Mouse (Mus musculus) kidney, adult 18-20 months (tissue): Measurements from ENCODE around the gene Dock4.
"Not testable (repeated sequence)": the region's sequence is repeated elsewhere in the genome, so short reads cannot be mapped to it uniquely, and the experiment has no call there.

Experiments used
- DNase-seq: peaks from one replicate; pipeline ENCODE4 v3.0.0; 2021

The Dock4 gene

DNA sequence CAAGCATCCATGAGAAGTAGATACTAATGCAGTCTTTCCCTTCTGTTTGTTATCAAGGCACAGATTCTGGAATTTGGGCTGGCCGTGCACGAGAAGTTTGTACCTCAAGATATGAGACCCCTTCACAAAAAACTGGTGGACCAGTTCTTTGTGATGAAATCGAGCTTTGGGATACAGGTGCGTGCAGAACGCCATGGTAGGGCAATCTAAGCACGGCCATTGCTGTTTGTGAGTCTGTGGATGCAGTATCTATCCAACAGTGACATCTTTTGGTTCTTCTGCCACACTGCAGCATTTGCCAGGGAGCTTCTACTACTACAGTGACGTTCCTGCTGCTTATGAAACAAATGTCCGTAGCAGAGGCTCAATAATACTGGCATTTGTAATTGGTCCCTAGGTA lies 386.4 kb downstream of the Dock4 start:
- peak; percentile 33 for DNase-seq

DNA sequence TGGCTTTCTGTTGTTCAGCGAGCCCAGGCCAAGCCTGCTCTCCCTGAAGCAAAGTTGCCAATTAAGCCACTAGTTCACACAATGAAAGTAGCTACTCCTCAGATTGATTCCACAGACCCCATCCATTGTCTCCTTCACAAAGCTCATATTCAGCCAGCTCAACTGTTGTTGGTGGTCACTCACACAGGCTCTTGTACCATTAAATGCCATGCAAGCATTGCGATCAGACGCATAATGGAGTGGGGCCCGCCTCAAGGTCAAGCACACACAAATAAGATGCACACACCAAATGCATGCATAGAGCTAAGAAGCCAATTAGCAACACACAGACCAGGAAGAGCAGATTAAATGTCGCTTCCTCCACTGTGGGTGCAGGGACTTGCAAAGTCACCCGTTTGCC lies 391.2 kb downstream of the Dock4 start:
- no peak for DNase-seq

DNA sequence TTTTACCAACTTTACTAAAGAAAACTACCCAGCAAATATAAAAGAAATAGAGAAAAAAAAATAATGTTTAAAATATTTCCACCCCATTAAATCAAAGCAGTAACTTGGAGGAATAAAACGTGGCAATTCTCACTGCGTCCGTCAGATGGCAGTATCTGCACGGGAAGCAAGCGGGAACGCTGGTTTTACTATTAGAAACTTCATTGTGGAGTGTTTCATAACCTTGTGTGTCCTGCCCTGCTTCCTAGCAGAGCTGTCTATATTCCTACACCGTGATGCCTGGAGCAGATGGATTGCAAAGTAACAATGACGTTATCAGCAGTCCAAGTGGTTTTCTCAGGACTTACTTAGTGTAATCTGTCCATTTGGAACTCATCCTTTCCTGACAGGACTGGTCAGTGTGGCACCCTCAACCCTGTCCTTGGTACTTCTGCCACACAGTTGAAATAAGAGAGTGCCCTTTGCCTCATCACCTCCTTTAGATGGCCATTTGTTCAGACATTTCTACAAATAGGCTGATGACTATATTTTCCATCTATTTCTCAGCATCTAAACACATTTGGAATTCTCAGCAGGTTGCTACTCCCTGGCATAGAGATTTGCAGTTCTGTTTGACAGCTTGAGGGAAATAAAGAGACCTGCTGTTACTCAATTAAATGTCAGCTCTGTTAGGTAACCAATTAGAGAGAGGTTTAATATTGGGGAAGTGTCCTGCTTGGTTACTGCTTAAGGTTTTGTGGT lies 392.0 kb downstream of the Dock4 start:
- peak; percentile 73 for DNase-seq

DNA sequence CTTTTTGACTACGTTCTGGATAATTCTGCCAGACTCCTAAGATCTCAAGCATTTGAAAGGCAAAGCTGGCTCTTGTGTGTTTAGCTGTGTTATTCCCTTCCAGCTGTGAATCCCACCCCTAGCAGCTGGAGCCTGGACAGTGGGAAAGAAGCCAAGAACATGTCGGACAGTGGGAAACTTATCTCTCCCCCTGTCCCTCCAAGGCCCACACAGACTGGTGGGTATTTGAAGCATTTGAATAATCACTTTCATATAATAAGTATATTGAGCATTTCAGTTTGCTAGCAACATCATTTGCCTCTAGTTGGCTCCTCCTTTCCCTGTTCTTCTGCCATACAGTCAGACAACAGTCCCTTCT lies 392.6 kb downstream of the Dock4 start:
- no peak for DNase-seq

DNA sequence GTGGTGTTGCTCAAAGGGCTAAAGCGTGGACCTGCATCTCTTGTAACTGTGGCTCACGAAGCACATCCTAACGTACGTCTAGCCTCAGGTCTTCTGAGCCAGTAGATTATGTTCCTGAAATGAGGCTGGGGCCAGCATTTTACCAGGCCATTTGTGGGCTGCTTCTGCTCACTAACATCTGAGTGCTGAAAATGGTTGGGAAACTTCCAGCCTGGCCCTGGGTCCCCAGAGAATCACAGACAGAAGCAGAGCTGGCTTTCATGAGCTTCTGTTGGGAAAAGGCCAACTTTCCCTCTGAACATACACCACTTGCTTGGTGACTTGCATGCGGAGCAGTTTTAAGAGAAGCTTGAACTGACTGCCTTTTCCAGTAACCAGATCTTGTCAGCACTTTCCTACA lies 393.2 kb downstream of the Dock4 start:
- DNase-seq, result no peak

DNA sequence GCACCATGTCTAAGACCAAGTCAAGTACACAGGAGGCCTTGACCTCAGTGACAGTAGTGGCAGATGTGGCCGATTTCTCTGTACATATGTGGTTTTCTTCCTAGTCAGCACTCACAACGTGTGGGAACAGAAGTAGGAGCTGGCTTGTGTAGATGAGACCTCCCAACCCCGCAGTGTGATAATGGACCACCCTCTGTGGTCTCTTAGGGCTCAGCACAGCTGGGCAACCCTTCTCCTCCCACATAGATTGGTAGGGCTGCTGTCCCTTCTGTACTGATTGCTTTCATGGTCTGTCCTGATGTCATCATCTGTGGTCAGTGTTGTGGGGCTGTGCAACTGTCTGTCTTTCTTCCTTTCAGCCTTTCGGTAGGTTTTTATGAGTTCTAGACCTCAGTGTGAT lies 394.1 kb downstream of the Dock4 start:
- no peak for DNase-seq

DNA sequence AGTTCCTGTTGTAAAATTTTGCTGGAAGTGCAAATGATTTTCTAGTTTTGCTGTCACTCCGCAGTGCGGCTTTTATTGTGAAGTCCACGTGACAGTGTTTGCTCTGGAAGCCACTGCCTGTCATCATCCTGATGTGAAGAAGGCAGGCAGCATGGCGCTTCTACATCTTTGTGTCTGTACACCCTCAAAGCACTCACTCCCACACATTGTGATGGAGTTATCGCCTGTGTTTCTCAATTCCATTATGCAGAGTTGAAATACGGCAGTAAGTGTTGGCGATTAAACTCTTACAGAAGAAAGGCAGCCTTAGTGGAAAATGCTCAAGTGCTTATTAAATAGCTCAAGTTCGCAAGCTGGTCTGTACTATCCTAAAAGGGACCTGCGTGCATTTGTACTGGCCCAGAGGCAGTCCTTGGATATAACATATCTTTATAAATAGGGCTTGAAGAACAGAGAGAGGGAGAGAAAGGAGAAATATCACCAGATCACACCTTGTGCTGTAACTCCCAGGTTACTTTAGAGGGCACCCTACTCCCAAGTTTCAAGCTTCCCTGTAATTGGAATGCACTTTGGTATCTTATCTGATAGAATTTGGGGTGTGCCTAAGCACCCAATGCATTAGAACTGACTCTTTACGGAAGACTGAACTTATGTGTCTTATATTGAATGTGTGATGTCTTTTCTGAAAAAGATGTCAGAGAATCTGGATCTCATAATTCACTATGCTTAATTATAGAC lies 396.7 kb downstream of the Dock4 start:
- no peak for DNase-seq

DNA sequence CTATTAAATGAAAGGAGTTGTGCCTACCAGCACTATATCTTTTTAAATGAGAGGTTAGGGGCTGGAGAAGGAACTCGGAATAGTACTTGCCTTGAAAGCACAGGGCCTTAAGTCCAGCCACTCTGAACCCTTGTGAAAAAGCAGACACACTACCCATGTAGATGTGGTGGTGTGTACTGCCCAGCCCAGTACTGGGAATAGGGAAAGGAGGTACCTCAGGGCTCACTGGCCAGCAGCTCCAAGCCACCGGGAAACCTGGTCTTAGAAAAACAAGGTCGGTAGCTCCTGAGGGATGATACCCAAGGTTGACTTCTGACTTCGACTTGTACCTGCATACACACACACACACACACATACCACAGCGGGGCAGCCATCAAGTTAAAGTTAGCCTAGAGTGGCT lies 397.2 kb downstream of the Dock4 start:
- DNase-seq, result no peak

DNA sequence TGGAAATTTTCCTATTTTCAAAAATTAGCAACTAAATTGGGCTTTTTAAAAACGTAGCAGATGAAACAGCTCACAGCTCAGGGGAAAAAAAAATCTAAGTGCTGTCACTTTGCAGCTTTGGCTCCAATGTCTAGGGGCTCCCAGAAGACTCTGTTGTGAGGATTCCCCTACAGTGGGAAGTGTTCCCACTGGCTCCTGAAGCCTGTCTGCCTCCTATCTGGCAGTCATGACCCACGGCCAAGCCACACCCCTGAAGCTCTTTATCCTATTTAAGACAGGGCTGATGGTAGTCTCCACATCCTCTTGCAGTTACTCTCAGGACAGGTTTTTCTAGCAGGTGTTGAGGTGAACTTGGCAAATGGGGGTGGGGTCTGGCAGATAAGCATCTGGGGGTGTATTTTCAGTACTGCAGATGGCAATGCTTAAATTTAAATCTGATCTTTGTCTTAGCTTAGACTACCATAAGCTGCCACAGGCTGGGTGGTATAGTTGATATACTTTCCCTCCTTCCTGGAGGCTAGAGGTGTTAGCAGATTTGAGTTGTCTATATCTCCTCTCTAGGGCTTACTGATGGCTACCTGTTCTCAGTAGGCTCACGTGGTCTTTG lies 397.8 kb downstream of the Dock4 start:
- DNase-seq, result no peak

DNA sequence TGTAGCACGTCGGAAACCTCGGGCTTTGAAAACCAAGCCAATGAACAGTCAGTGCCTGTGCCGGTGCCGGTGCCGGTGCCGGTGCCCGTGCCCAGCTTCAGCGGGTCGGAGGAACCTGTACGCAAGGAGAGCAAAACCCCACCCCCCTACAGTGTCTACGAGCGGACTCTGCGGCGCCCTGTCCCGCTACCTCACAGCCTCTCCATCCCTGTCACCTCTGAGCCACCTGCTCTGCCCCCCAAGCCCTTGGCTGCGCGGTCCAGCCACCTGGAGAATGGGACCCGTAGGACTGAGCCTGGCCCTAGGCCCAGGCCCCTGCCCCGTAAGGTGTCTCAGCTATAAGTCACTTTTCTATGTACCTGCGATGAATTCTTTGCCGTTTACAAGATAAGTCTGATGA lies 398.6 kb downstream of the Dock4 start:
- no peak for DNase-seq

DNA sequence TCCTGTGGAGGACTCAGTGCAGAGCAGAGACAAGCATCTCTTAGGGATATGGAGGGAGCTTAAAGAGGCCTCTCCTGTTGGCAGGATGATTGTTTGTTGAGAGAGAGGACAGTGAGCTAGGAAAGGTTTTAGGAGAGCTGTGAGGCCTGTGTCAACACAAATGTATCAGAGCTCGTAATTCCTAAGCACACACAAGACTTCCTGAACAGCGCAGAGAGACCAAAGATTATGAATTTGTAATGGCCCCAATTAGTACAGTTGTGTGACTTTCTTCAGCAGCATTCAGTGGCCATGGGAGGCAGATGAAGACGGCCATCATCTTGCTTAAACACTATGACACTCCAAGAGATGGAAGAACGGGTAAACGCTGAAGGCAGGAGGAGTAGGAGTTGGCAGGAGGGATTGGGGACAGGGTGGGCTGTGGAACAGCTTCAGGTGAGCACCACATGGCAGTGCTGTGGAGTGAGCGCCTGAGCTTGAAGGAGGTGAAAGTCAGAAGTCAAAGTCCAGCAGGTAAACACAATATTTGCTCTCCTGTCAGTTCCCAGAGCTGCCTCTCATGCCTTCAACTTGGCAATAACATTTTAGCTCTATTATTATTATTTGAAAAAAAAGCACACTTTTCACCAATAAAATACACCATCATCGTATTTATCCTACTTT lies 409.1 kb downstream of the Dock4 start:
- no peak for DNase-seq

DNA sequence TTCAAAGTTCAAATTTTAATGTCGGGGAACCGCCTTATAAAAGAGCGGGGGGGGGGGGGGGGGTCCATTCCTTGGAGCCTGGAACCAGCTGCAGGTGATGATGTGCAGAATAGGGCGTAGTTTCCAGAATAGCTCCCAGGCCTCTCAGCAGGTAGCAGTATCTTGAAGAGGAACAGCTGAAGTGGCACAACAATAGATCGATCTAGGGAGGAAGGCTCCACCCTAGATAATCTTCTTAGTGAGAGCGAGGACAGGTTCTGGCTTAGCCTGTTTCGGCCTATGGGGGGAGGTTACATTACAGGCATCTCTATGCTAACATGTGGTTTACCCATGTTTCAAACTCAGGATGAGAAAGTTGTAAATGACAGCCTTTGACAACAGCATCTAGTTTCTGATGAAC lies 411.7 kb downstream of the Dock4 start:
- DNase-seq, result no peak

DNA sequence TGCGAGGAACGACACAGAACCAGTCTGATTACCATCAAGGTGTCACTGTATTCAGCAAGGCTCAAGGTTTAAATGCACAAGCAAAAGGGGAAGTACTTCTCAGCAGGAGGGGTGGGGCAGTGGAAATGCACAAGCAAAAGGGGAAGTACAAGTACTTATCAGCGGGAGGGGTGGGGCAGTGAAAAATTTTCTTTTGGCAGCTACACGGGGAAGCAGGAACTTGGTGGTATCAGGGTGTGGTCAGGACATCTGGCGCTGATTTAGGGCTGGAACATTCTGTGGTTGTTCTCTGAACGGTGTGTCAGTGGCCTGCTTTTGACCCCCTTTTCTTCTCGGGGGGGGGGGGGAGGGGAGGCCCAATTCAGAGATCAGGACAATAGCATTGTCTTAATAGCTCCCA lies 413.0 kb downstream of the Dock4 start:
- DNase-seq, result not testable (repeated sequence)

DNA sequence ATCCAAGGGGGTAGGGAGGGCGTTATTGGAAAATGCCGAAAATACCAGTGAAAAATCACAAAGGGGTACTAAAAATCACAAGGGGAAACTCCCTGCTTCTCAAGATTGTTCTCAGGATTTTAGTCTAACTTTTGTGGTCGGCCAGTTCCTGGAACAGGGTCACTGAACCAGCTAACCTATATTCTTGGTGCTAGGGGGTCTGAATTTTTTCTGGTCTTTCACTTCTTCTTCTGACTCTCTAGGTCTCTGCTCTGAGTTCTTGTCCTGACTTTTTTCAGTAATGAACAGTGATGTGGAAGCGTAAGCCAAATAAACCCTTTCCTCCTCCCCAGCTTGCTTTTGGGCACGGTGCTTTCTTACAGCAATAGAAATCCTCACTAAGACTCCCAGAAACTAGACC lies 424.6 kb downstream of the Dock4 start:
- no peak for DNase-seq

DNA sequence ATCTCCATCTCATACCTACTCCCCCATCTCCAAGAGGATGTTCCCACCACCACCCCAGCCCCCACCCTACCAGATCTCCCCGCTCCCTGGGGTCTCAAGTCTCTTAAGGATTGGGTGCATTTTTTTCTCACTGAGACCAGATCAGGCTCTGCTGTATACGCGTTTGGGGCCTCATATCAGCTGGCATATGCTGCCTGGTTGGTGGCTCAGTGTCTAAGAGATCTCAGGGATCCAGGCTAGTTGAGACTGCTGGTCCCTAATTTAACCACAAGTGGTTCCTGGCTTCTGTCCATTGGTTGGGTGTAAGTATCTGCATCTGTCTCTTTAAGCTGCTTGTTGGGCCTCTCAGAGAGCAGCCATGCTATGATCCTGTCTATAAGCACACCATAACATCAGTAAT lies 427.0 kb downstream of the Dock4 start:
- DNase-seq, result no peak

DNA sequence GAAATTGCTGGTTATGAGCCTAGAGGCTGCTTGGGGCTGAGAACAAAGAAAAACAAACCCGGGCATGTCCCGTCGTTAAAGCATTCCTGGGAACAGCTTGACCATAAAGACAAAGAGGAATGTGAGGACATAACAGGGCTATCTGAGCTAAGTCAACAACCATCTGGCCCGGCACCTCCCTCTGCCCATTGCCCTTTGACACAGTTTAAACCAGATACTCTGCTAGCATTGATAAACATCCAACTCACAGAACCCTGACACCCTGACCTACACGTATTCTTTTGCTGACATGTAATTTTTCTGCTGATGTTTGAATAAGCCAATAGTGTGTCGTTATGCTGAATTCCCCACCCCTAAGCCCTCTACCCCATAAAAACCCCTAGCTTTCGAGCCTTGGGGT lies 427.5 kb downstream of the Dock4 start:
- DNase-seq, result not testable (repeated sequence)

DNA sequence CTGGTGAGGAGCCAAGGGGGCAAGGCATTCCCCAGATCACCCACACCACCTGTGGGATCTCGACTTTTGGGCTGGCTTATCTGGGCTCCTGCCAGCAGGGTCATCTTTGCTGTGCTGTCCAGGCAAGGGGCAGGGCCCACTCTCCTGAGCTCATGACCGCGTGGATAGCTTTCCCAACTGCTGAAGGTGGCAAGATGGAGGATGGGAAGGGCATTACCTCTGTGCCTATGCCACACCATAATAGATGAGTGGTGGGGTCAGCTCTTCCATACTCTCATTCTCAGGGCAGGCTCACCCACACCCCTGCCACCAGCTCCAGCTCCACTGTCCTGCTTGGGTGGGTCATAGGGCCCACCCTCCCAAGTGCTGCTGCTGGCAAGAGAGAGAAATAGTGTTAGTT lies 439.2 kb downstream of the Dock4 start:
- no peak for DNase-seq

DNA sequence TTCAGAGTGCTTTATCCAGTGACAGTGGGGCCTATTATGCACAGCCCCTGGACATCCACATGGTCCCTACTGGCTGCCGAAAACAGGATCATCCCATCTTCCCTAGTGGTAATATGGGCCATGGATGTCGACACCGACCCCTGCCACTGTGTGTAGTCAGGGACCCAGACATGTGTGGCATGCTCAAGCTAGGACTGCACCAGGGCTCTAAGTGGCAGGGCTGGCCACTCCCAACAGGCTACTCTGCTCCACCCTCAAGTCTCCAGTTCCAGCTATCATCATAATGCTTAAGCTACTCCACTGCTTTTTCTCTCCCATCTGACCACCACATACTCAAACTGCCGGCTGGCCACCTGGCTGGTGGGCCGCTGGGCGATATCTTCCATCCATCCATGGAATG lies 439.6 kb downstream of the Dock4 start:
- no peak for DNase-seq

DNA sequence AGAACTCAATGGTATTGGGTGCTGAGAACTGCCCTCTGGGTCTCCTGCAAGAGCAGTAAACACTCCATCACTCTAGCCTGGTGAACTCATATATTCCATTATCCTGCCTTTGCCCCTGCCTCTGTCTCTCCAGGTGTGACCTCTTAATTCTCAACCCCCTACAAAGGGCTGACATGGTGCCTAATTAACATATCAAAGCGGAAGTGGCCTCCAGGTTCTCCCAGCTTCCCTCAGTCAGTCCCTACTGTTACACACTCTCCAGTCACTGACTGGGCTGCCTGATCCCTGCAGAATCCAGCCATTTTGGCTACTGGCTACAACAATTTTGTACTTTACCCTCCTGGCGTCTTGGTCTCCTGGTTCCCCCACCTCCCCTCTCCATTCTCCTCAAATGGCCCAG lies 441.7 kb downstream of the Dock4 start:
- DNase-seq, result no peak

DNA sequence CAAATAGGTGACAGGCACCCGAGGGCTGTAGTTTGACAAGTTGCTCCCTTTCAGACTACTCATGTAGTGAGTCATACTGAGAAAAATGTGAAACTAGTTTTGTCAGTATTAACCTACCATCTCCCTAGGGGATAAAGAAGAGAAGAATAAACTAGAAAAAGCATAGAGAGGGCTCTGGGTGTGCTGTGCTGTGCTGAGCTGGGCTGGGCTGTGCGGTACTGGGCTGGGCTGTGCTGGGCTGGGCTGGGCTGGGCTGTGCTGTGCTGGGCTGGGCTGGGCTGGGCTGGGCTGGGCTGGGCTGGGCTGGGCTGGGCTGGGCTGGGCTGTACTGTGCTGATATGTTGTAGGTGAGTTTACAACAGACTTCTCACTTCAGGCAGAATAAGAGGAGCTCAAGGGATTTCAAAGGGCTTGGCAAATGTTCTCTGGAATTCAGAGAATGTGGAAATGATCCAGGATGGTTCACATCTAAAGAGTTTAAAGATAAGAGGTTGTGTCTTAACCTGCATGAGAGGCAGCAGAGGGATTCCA lies 442.6 kb downstream of the Dock4 start:
- no peak for DNase-seq

DNA sequence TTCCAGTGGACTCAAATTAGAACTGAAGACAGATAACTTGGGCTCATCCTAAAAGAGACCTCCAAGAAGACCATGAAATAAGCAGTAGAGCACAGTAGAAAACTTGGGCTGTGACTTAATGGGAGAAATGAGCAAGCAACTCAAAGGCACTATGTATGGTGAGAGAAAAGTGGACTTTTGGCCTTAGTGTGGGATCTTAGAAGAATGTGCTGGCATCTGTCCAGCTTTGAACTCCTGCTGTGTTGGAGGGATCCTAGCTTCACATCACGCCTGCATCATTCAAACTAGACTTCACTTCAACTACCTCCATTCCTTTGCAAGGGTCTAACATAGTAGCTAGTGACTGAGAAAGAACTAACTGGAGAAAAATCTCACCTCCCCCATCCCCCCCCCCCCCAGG lies 443.1 kb downstream of the Dock4 start:
- DNase-seq, result peak; percentile 3

DNA sequence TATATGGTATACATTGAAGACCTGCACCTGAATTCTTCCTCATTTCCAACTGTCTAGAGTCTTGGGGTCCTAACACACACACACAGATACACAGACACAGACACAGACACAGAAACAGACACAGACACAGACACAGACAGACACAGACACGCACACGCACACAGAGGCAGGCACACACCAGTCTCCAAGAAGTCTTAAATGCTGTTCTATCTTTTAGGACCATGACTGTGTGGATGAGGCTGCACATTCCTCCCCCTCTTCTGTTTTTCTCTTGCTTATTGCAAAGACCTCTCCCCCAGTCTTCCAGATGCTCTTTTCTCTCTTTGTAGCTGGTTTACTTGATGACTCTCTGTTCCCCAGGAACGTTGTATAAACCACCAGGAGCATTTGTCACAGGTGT lies 443.8 kb downstream of the Dock4 start:
- DNase-seq, result no peak

DNA sequence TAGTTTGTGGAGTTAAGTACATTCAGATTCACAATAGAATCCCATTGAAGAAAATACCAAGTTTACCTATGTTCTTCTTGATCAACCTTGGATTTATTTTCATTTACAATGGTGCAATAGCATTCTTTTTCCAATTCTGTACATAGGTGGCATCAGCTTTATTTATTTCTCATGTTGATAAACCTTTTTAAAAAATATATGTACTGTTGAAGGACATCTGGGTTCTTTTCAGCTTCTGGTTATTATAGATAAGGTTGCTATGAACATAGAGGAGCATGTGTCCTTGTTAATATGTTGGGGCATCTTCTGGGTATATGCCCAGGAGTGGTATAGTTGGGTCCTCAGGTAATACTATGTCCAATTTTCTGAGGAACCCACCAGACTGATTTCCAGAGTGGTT lies 445.4 kb downstream of the Dock4 start:
- DNase-seq, result no peak

DNA sequence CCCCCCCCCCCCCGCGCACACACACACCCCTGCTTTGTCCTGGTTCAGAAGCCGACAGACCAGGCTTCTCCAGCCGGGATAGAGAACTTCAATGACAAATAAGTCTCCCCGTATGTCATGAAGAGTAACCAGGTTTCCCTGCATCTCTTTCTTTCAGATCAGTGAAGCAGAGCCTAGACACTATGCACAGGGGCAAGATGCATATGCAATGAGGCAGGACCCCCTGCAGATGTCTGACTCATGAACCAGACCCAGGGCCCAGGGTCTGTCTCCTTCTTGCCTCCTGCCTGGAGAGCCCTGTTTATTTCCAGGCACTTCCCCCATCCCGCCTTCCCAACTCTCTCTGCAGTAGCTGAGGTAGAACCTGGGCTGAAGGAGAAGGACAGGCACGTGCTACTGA lies 448.0 kb downstream of the Dock4 start:
- DNase-seq, result no peak
